Mouse (Mus musculus) MEL (cell line): Measurements from ENCODE around the gene Fmn2. TPM values are rescaled to one million over a fixed set of nuclear protein-coding genes. Genes with fewer than 3 reads are reported as not detected.

ENCODE experiments used
- DNase-seq: peaks from one replicate; pipeline ENCODE4 v3.0.0; 2011; ENCODE audit warnings: low read depth, low spot score
- H3K27ac ChIP-seq: 2 replicates; pipeline ENCODE4 v1.5.1; 2012; ENCODE audit warnings: low read depth, mild to moderate bottlenecking, control low read depth, low read length, moderate library complexity; ENCODE audit not compliant: control insufficient read depth
- H3K27me3 ChIP-seq, 2 experiments: fragments of 150-350 bp in 1 of 2; sonication (generic) in 1 of 2; 2 replicates each; pipeline ENCODE4 v1.6.1; 2012; ENCODE audit warnings: low read length in 2 of 2, mild to moderate bottlenecking in 2 of 2, improper control_type of control experiment in 1 of 2, moderate library complexity in 1 of 2; ENCODE audit not compliant: insufficient read depth in 2 of 2, control insufficient read depth in 1 of 2
- H3K36me3 ChIP-seq, 2 experiments: 2 replicates each; pipeline ENCODE4 v1.6.1; 2012 to 2014; ENCODE audit warnings: low read length in 2 of 2, improper control_type of control experiment in 1 of 2, inconsistent platforms in 1 of 2, mild to moderate bottlenecking in 1 of 2; ENCODE audit not compliant: insufficient read depth in 2 of 2, control insufficient read depth in 1 of 2
- H3K4me1 ChIP-seq, 2 experiments: fragments of 150-350 bp in 1 of 2; sonication (generic) in 1 of 2; 2 replicates each; pipeline ENCODE4 v1.6.1; 2012; ENCODE audit warnings: low read length in 2 of 2, improper control_type of control experiment in 1 of 2, mild to moderate bottlenecking in 1 of 2; ENCODE audit not compliant: insufficient read depth in 2 of 2, control insufficient read depth in 1 of 2
- H3K4me3 ChIP-seq, 2 experiments: fragments of 150-350 bp in 1 of 2; sonication (generic) in 1 of 2; 2 replicates each; pipeline ENCODE4 v1.5.1; 2012; ENCODE audit warnings: low read depth in 2 of 2, low read length in 2 of 2, mild to moderate bottlenecking in 2 of 2, moderate library complexity in 2 of 2, control low read depth in 1 of 2, improper control_type of control experiment in 1 of 2; ENCODE audit not compliant: control insufficient read depth in 1 of 2, insufficient read depth in 1 of 2
- H3K79me2 ChIP-seq: 2 replicates; pipeline ENCODE4 v1.6.1; 2012; ENCODE audit warnings: mild to moderate bottlenecking, low read length, moderate library complexity; ENCODE audit not compliant: control insufficient read depth, poor library complexity, insufficient read depth
- H3K9ac ChIP-seq: 2 replicates; pipeline ENCODE4 v1.6.1; 2012; ENCODE audit warnings: low read depth, mild to moderate bottlenecking, control low read depth, low read length, moderate library complexity; ENCODE audit not compliant: control insufficient read depth, poor library complexity, severe bottlenecking
- H3K9me3 ChIP-seq: fragments of 150-350 bp; sonication (generic); replicated peaks from 2 replicates; pipeline ENCODE4 v1.6.1; 2012; ENCODE audit warnings: mild to moderate bottlenecking, low read length, improper control_type of control experiment, moderate library complexity; ENCODE audit not compliant: insufficient read depth
- ELF1 ChIP-seq: IDR thresholded peaks from 2 replicates; pipeline ENCODE4 v1.6.1; 2014; ENCODE audit warnings: low read depth, mild to moderate bottlenecking, inconsistent platforms, low read length, improper control_type of control experiment, moderate library complexity
- GABPA ChIP-seq: IDR thresholded peaks from 2 replicates; pipeline ENCODE4 v1.6.1; 2012; ENCODE audit warnings: low read depth, mild to moderate bottlenecking, inconsistent platforms, low read length, improper control_type of control experiment, moderate library complexity
- HCFC1 ChIP-seq: IDR thresholded peaks from 2 replicates; pipeline ENCODE4 v1.6.1; 2012; ENCODE audit warnings: low read depth, mild to moderate bottlenecking, inconsistent platforms, low read length, improper control_type of control experiment, moderate library complexity
- MAFK ChIP-seq: IDR thresholded peaks from 2 replicates; pipeline ENCODE4 v1.6.1; 2011; ENCODE audit warnings: low read depth, mild to moderate bottlenecking, low read length, improper control_type of control experiment, borderline replicate concordance
- MAX ChIP-seq: IDR thresholded peaks from 2 replicates; pipeline ENCODE4 v1.6.1; 2011; ENCODE audit warnings: low read length, improper control_type of control experiment
- MAZ ChIP-seq: IDR thresholded peaks from 2 replicates; pipeline ENCODE4 v1.6.1; 2012; ENCODE audit warnings: low read depth, mild to moderate bottlenecking, inconsistent platforms, low read length, improper control_type of control experiment
- MEF2A ChIP-seq: IDR thresholded peaks from 2 replicates; pipeline ENCODE4 v1.6.1; 2014; ENCODE audit warnings: low read depth, mild to moderate bottlenecking, inconsistent platforms, low read length, improper control_type of control experiment; ENCODE audit not compliant: poor library complexity, insufficient replicate concordance, severe bottlenecking; ENCODE audit errors: extremely low read depth
- MYC ChIP-seq: IDR thresholded peaks from 2 replicates; pipeline ENCODE4 v1.6.1; 2011; ENCODE audit warnings: low read depth, mild to moderate bottlenecking, low read length, improper control_type of control experiment, moderate library complexity
- NRF1 ChIP-seq: IDR thresholded peaks from 2 replicates; pipeline ENCODE4 v1.6.1; 2014; ENCODE audit warnings: low read depth, mild to moderate bottlenecking, inconsistent platforms, low read length, improper control_type of control experiment, moderate library complexity; ENCODE audit not compliant: poor library complexity, insufficient read depth, severe bottlenecking
- POLR2AphosphoS2 ChIP-seq: IDR thresholded peaks from 2 replicates; pipeline ENCODE4 v1.6.1; 2011; ENCODE audit warnings: low read length, improper control_type of control experiment
- SIN3A ChIP-seq: IDR thresholded peaks from 2 replicates; pipeline ENCODE4 v1.6.1; 2012; ENCODE audit warnings: low read length, improper control_type of control experiment, inconsistent platforms
- TAL1 ChIP-seq: IDR thresholded peaks from 2 replicates; pipeline ENCODE4 v1.6.1; 2012; ENCODE audit warnings: mild to moderate bottlenecking, inconsistent platforms, low read length, moderate library complexity, mixed read lengths
- UBTF ChIP-seq: IDR thresholded peaks from 2 replicates; pipeline ENCODE4 v1.6.1; 2012; ENCODE audit warnings: low read depth, mild to moderate bottlenecking, inconsistent platforms, low read length, improper control_type of control experiment, moderate library complexity, borderline replicate concordance; ENCODE audit not compliant: insufficient read depth
- USF1 ChIP-seq: IDR thresholded peaks from 2 replicates; pipeline ENCODE4 v1.6.1; 2014; ENCODE audit warnings: low read depth, mild to moderate bottlenecking, inconsistent platforms, low read length, improper control_type of control experiment, moderate library complexity
- ZC3H11A ChIP-seq: IDR thresholded peaks from 2 replicates; pipeline ENCODE4 v1.6.1; 2012; ENCODE audit warnings: low read depth, mild to moderate bottlenecking, inconsistent platforms, low read length, improper control_type of control experiment
- ZMIZ1 ChIP-seq: IDR thresholded peaks from 2 replicates; pipeline ENCODE4 v1.6.1; 2012; ENCODE audit warnings: low read depth, mild to moderate bottlenecking, inconsistent platforms, low read length, improper control_type of control experiment, moderate library complexity
- ZNF384 ChIP-seq: IDR thresholded peaks from 2 replicates; pipeline ENCODE4 v1.6.1; 2012; ENCODE audit warnings: low read depth, mild to moderate bottlenecking, inconsistent platforms, low read length, improper control_type of control experiment
- polyA plus RNA-seq, 2 experiments: library from polyadenylated mRNA; stranded (reverse) in 1 of 2; unstranded in 1 of 2; fragments of >175 nt in 1 of 2; fragments of >200 nt in 1 of 2; gene quantifications; 2 replicates each; pipeline versions ENCODE4 v1.2.1 to v1.2.4; 2012; ENCODE audit warnings: low replicate concordance in 2 of 2, low read depth in 1 of 2; ENCODE audit not compliant: insufficient read length in 2 of 2, insufficient read depth in 1 of 2, missing spikeins in 1 of 2
- total RNA-seq: library from RNA; depleted of rRNA; stranded (reverse); fragments of 300-350 nt; gene quantifications from 2 replicates; pipeline ENCODE4 v1.2.3, GENCODE M21; 2012

Gene Fmn2
- total and polyA plus RNA-seq, 3 experiments, result not detected

GRCm38 (mm10) chr1:174500064-174500463, 1.6 kb upstream of the Fmn2 start:
- Histone ChIP-seq H3K27me3 (no peaks in the 10 kb centered on the region), H3K9ac (no peak overlapping the region), H3K79me2 (no peaks in the 10 kb centered on the region), H3K4me1 (no peaks in the 10 kb centered on the region), H3K9me3 (no peaks in the 10 kb centered on the region), H3K27ac (no peak overlapping the region), H3K4me3 (no peak overlapping the region), H3K36me3 (no peaks in the 10 kb centered on the region)
- TF ChIP-seq HCFC1 (no peak), ZC3H11A (no peak), ELF1 (no peak), UBTF (no peak), TAL1 (no peak), SIN3A (no peak), MYC (no peak), MEF2A (no peak), NRF1 (no peak), MAZ (no peak)
- no peak for DNase-seq

DNA sequence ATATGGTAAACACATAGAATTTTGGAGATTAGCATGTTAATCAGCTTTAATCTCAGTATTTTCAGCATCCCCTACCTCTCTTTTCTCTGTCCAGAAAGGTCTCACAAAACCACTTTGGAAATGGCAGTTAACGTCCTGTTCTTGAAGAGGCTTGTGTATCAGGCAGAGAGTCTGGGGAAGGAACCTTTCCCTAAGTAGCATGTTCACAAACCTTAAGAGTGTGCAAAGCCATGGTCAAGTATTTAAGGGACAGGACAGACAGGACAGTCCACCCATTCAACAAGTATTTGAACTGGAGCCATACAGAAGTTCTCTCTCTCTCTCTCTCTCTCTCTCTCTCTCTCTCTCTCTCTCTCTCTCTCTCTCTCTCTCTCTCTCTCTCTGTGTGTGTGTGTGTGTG, 614 bp upstream of the Fmn2 start:
- Histone ChIP-seq H3K27me3 (no peaks in the 10 kb centered on the region), H3K27ac (no peak overlapping the region), H3K4me3 (no peak overlapping the region), H3K9ac (no peak overlapping the region), H3K4me1 (no peaks in the 10 kb centered on the region), H3K9me3 (no peaks in the 10 kb centered on the region), H3K79me2 (no peaks in the 10 kb centered on the region), H3K36me3 (no peaks in the 10 kb centered on the region)
- TF ChIP-seq USF1 (no peak), MAX (no peak), UBTF (no peak), MEF2A (no peak), ZMIZ1 (no peak), POLR2AphosphoS2 (no peak), GABPA (no peak), HCFC1 (no peak), ZNF384 (no peak), MAFK (no peak)
- DNase-seq, result no peak
